Mouse (Mus musculus) midbrain, embryonic 12.5 days (tissue): ENCODE data around the gene Tbc1d17. TPM values are rescaled to one million over a fixed set of nuclear protein-coding genes. Genes with fewer than 3 reads are reported as not detected.
"Not testable (repeated sequence)": the region's sequence is repeated elsewhere in the genome, so short reads cannot be mapped to it uniquely, and the experiment has no call there.

ENCODE experiments used
- ATAC-seq: fragments of 200-750 bp; cut with Nextera tagmentation; 2 replicates; pipeline ENCODE4 v1.8.0; 2017; ENCODE audit warnings: low read depth, moderate TSS enrichment, moderate library complexity; ENCODE audit not compliant: low FRiP score
- H3K27ac ChIP-seq: fragments of 300-500 bp; sonication (generic); replicated peaks from 2 replicates; pipeline ENCODE4 v1.5.1; 2016; ENCODE audit warnings: mild to moderate bottlenecking
- H3K27me3 ChIP-seq: fragments of 300-500 bp; sonication (generic); 2 replicates; pipeline ENCODE4 v1.6.1; 2016; ENCODE audit warnings: mild to moderate bottlenecking
- H3K36me3 ChIP-seq: fragments of 300-500 bp; sonication (generic); 2 replicates; pipeline ENCODE4 v1.6.1; 2016
- H3K4me1 ChIP-seq: fragments of 300-500 bp; sonication (generic); 2 replicates; pipeline ENCODE4 v1.6.1; 2016
- H3K4me2 ChIP-seq: fragments of 300-500 bp; sonication (generic); replicated peaks from 2 replicates; pipeline ENCODE4 v1.6.1; 2016; ENCODE audit warnings: mild to moderate bottlenecking, moderate library complexity
- H3K4me3 ChIP-seq: fragments of 300-500 bp; sonication (generic); 2 replicates; pipeline ENCODE4 v1.5.1; 2016; ENCODE audit warnings: mild to moderate bottlenecking
- H3K9ac ChIP-seq: fragments of 300-500 bp; sonication (generic); replicated peaks from 2 replicates; pipeline ENCODE4 v1.6.1; 2016; ENCODE audit warnings: mild to moderate bottlenecking, moderate library complexity
- H3K9me3 ChIP-seq: fragments of 300-500 bp; sonication (generic); 2 replicates; pipeline ENCODE4 v1.6.1; 2016; ENCODE audit warnings: mild to moderate bottlenecking
- WGBS: fragments of 180-500 bp; shearing (Covaris S2); methylation state at CpG from one replicate; pipeline ENCODE4 v1.1.7; 2016; 5-methylcytosine and 5-hydroxymethylcytosine counted together
- polyA plus RNA-seq: library from polyadenylated mRNA; unstranded; fragments of >200 nt; fragmentation: Nextera tagmentation; extraction: Ambion mirVana; gene quantifications from 2 replicates; pipeline ENCODE4 v1.2.1, GENCODE M21; 2016

Gene Tbc1d17
- polyA plus RNA-seq, 1 experiment from 2014 or later, result 101 TPM

DNA sequence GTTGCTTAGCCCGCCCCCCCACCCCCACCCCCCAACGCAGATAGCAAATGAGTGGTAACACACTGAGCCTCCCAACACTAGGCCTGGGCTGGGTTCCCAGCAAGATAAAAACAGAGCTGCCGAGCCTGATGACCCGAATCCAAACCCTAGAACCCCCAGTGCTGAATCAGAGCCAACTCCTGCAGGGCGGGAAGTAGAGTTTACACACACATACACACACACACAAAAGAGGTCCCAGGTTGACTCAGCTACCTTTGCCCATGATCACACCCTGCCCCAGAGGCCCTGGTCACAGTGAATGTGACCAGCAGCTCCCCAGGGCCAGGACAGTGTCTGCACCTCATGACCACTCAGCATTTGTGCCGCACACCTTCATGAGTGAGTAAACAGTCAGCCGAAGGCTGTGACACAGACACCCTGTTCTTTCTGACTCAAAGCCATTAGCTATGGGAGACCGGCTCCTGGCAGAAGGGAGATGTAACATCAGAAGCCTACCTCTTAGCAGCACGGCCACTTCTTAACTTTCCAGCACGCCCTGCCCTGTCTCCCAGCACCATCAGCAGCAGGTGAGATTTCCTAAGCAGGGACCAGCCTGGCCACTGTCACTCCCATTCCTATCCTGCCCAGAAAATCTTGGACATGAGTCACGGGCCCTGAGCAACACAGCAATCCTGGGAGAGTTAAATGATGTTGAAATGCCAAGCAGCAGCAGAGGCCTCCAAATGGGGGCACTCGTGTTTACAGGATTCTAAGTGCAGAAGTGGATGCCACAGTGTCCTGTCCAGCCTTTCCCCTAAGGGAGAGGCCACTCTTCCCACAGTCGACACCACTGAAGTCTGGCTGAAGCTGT is 39.6 kb upstream of the Tbc1d17 start:
- H3K9ac ChIP-seq, result no peak overlapping the region
- no peaks in the 10 kb centered on the region for H3K27me3 ChIP-seq
- peaks cover 51% of the 10 kb centered on the region for H3K36me3 ChIP-seq
- no peak overlapping the region for H3K4me3 ChIP-seq
- no peak for ATAC-seq
- H3K4me2 ChIP-seq, result no peak overlapping the region
- no peak overlapping the region for H3K27ac ChIP-seq
- H3K4me1 ChIP-seq, result peaks cover 22% of the 10 kb centered on the region
- H3K9me3 ChIP-seq, result no peaks in the 10 kb centered on the region
- WGBS, result 93% methylated on average over 10 of the region's 13 CpGs

GRCm38 (mm10) chr7:44886964-44887363 is 38.1 kb upstream of the Tbc1d17 start:
- ATAC-seq, result no peak
- H3K9ac ChIP-seq, result 0 out of 2 replicates have a peak overlapping the region, but pooled peaks have one; percentile 15
- H3K4me1 ChIP-seq, result peaks cover 16% of the 10 kb centered on the region
- no peaks in the 10 kb centered on the region for H3K9me3 ChIP-seq
- WGBS, result 90% methylated on average over 7 of the region's 7 CpGs
- no peak overlapping the region for H3K27ac ChIP-seq
- no peaks in the 10 kb centered on the region for H3K27me3 ChIP-seq
- no peak overlapping the region for H3K4me2 ChIP-seq
- peaks cover 66% of the 10 kb centered on the region for H3K36me3 ChIP-seq
- H3K4me3 ChIP-seq, result no peak overlapping the region

GRCm38 (mm10) chr7:44884637-44885036 is 35.8 kb upstream of the Tbc1d17 start:
- 98% methylated on average over 5 of the region's 5 CpGs for WGBS
- H3K4me2 ChIP-seq, result no peak overlapping the region
- H3K36me3 ChIP-seq, result peaks cover 81% of the 10 kb centered on the region
- no peaks in the 10 kb centered on the region for H3K9me3 ChIP-seq
- H3K4me1 ChIP-seq, result no peaks in the 10 kb centered on the region; the same call in 1 of the 2 replicates
- no peak overlapping the region for H3K27ac ChIP-seq
- no peak overlapping the region for H3K9ac ChIP-seq
- ATAC-seq, result no peak
- H3K27me3 ChIP-seq, result no peaks in the 10 kb centered on the region
- H3K4me3 ChIP-seq, result no peak overlapping the region

GRCm38 (mm10) chr7:44883036-44883435 is 34.2 kb upstream of the Tbc1d17 start:
- Histone ChIP-seq H3K4me2 (no peak overlapping the region), H3K27ac (no peak overlapping the region), H3K27me3 (no peaks in the 10 kb centered on the region), H3K9ac (no peak overlapping the region), H3K4me3 (no peak overlapping the region), H3K4me1 (no peaks in the 10 kb centered on the region; the same call in 1 of the 2 replicates), H3K9me3 (no peaks in the 10 kb centered on the region), H3K36me3 (peaks cover 85% of the 10 kb centered on the region)
- over 99% methylated on average over 3 of the region's 3 CpGs for WGBS
- ATAC-seq, result no peak

- no peaks in the 10 kb centered on the region for H3K9me3 ChIP-seq
- ATAC-seq, result no peak
- no peak overlapping the region for H3K27ac ChIP-seq
- H3K36me3 ChIP-seq, result peaks cover 72% of the 10 kb centered on the region
- H3K27me3 ChIP-seq, result no peaks in the 10 kb centered on the region
- 91% methylated on average over 14 of the region's 14 CpGs for WGBS
- H3K4me3 ChIP-seq, result no peak overlapping the region
- H3K9ac ChIP-seq, result no peak overlapping the region
- H3K4me1 ChIP-seq, result no peaks in the 10 kb centered on the region
- no peak overlapping the region for H3K4me2 ChIP-seq
Observed at GRCm38 (mm10) chr7:44877833-44878232, 29.0 kb upstream of the Tbc1d17 start.

DNA sequence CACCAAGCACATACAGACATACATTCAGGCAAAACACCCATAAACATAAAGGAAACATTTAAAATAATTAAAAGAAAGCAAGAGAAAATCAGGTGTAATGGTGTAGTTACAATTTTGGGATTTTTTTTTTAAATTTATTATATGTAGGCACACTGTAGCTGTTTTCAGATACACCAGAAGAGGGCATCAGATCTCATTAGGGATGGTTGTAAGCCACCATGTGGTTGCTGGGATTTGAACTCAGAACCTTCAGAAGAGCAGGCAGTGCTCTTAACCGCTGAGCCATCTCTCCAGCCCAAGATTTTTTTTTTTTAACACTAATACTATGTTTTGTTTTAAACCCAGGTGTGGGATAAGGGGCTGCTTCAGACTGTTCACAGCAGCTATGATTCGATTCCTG is 22.9 kb upstream of the Tbc1d17 start:
- H3K36me3 ChIP-seq, result peaks cover 16% of the 10 kb centered on the region
- H3K27me3 ChIP-seq, ATAC-seq, H3K9ac ChIP-seq, H3K27ac ChIP-seq, H3K4me2 ChIP-seq, H3K4me3 ChIP-seq, H3K9me3 ChIP-seq: not testable (repeated sequence)
- WGBS, result 85% methylated on average over 2 of the region's 2 CpGs
- H3K4me1 ChIP-seq, result peaks cover 28% of the 10 kb centered on the region

GRCm38 (mm10) chr7:44871181-44871580 is 22.3 kb upstream of the Tbc1d17 start:
- Histone ChIP-seq H3K27me3 (no peaks in the 10 kb centered on the region), H3K9me3 (no peaks in the 10 kb centered on the region), H3K4me1 (peaks cover 34% of the 10 kb centered on the region), H3K4me2 (no peak overlapping the region), H3K36me3 (peaks cover 11% of the 10 kb centered on the region), H3K9ac (no peak overlapping the region), H3K27ac (no peak overlapping the region), H3K4me3 (no peak overlapping the region)
- 26% methylated on average over 1 of the region's 1 CpGs for WGBS
- no peak for ATAC-seq

GRCm38 (mm10) chr7:44870614-44871013 is 21.7 kb upstream of the Tbc1d17 start:
- no peak overlapping the region for H3K9ac ChIP-seq
- WGBS, result 81% methylated on average over 6 of the region's 6 CpGs

GRCm38 (mm10) chr7:44869697-44870528 is 21.0 kb upstream of the Tbc1d17 start, which contains the start of gene Ptov1:
Gene Ptov1, minus strand, starts transcription at chr7:44869788.
- Histone ChIP-seq H3K36me3 (peaks cover 18% of the 10 kb centered on the region), H3K9me3 (no peaks in the 10 kb centered on the region), H3K4me1 (peaks cover 47% of the 10 kb centered on the region), H3K9ac (peak within 1 kb of the TSS; percentile 98), H3K4me3 (peak within 1 kb of the TSS; percentile 95), H3K27ac (peak within 1 kb of the TSS; percentile 100), H3K4me2 (peak within 1 kb of the TSS; percentile 91), H3K27me3 (no peaks in the 10 kb centered on the region)
- peak; percentile 94 for ATAC-seq
- 12% methylated on average over 29 of the region's 29 CpGs for WGBS

More at GRCm38 (mm10) chr7:44870614-44871013, 21.7 kb upstream of the Tbc1d17 start:
- no peaks in the 10 kb centered on the region for H3K9me3 ChIP-seq
- H3K4me2 ChIP-seq, result peak overlapping the region; percentile 91
- H3K4me3 ChIP-seq, result no peak overlapping the region
- peak overlapping the region; percentile 100 for H3K27ac ChIP-seq
- H3K36me3 ChIP-seq, result peaks cover 11% of the 10 kb centered on the region
- no peaks in the 10 kb centered on the region for H3K27me3 ChIP-seq
- peaks cover 40% of the 10 kb centered on the region for H3K4me1 ChIP-seq
- ATAC-seq, result no peak

DNA sequence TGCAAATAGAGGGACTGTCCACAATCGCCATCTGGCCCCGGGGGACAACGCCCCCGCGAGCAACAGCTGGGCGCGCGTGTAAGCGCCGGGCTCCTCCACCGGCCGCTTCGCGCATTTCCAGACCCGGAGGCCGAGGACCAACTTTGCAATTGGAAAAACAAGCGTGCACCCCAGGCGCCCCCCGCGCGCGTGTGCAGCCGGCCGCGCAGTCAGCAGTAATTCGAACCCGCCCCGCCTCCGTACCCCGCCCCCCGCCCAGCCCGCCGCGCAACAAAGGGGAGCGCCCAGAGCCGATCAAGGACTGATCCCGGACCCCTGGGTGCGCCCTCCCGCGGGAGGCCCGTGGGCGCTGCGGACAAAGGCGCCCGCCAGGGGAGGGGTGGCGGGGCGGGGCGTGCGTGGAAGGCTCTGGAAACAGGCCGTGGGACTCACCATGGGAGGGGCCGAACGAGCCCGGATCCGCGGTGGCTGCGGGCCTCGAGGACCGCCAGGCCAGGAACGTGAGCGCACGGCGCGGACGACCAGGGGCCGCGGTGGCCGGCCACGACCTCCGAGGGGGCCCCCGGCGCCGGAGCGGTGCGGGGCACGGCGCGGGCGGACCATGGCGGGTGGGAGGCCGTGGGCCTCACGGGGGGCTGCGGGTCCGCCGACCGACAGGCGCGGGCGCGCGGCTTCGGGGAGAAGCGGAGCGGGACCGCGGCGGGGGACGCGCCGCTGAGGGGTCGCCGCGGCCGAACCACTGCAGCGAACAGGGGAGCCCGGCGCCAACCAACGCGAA is 20.2 kb upstream of the Tbc1d17 start:
- Histone ChIP-seq H3K4me1 (peaks cover 51% of the 10 kb centered on the region), H3K27ac (peak overlapping the region; percentile 100), H3K9ac (peak overlapping the region; percentile 98), H3K4me2 (peak overlapping the region; percentile 91), H3K27me3 (no peaks in the 10 kb centered on the region), H3K4me3 (peak overlapping the region; percentile 95), H3K36me3 (peaks cover 26% of the 10 kb centered on the region), H3K9me3 (no peaks in the 10 kb centered on the region)
- ATAC-seq, result peak; percentile 32
- WGBS, result under 1% methylated on average over 96 of the region's 108 CpGs

DNA sequence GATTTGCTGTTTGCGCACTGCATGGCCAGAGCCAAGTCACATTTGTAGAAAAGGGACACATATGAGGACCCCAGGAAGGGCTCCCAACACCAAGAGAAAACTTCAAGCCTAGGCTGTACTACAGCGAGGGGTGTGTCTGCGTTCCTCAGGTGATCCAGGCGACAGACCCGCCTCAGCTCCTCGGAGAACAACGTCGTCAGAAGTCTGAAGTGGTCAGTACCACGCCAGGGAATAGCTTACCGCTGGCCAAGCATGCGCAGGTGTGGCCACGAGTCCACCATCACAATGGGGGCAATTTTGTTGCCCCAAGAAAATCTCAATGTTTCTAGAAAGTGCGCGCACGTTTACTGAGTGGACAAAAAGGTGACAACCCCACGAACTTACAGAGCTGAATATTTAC is 19.6 kb upstream of the Tbc1d17 start:
- H3K27ac ChIP-seq, result peak overlapping the region; percentile 100
- peaks cover 33% of the 10 kb centered on the region for H3K36me3 ChIP-seq
- peaks cover 51% of the 10 kb centered on the region for H3K4me1 ChIP-seq
- WGBS, result 6% methylated on average over 16 of the region's 16 CpGs
- no peak for ATAC-seq
- H3K27me3 ChIP-seq, result no peaks in the 10 kb centered on the region
- no peaks in the 10 kb centered on the region for H3K9me3 ChIP-seq
- peak overlapping the region; percentile 98 for H3K9ac ChIP-seq
- peak overlapping the region; percentile 91 for H3K4me2 ChIP-seq
- H3K4me3 ChIP-seq, result peak overlapping the region; percentile 95
